Mouse (Mus musculus) thymus, adult 2 months (tissue): ENCODE data around the gene Gm10961.

ENCODE experiments used
- CTCF ChIP-seq: fragments of 200-500 bp; IDR thresholded peaks from 2 replicates; pipeline ENCODE4 v1.5.1; 2012; ENCODE audit warnings: mild to moderate bottlenecking, control low read depth, low read length, moderate library complexity, borderline replicate concordance; ENCODE audit not compliant: control insufficient read depth, poor library complexity, insufficient read depth; ENCODE audit errors: extremely low read depth
- POLR2A ChIP-seq: fragments of 200-500 bp; IDR thresholded peaks from 2 replicates; pipeline ENCODE4 v1.6.1; 2012; ENCODE audit warnings: mild to moderate bottlenecking, low read length, control low read depth, moderate library complexity; ENCODE audit not compliant: control insufficient read depth, poor library complexity, insufficient read depth; ENCODE audit errors: extremely low read depth

DNA sequence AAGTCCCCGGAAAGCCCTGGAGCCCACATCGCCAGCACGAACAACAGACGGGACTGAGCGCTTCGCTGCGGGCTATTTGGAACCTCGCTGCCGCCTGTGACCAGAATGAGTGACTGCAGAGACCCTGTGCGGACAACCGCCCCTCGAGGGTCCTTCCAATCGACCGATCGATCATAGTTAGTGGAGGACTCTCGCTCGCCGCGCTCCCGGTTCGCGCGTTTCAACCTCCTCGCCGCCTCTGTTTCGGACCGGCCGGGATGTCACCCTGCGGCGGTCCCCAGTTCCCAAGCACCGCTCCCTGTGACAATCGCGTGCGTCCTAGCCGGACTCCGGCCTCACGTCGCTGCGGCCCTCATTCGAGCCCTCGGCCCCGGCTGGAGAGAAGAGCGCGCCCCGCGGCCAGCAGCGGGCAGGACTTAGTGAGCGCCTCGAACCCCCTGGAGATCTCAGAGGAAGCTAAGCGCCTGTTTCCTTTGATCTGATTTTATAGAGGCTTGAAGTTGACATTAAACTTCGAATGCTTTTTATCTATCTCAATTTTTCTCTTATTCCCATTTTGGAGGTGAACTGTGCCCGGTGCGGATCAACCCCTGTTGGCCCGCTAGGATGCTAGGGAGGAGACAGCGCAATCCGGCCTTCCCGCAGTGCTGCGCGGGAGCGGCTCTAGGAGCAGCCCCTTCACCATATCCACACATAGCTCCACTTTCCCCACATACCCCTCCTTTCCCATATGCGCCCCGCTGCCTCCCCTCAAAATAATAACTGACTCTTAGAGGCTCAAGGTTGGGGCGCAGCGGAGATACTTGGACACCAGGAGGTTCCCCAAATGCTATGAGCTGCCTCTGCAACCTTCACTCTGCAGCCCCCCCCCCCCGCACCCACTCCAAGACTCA is 48.0 kb upstream of the Gm10961 start:
- TF ChIP-seq CTCF (no peak), POLR2A (no peak)
